Comparison of ENCODE assay signal across 19 mouse cellular contexts in genomic region chr2:24659150-24659775, GRCm38 (mm10).
DNase-seq lines count a peak whose midpoint lies in the region; ATAC-seq and TF ChIP-seq lines count a peak whose summit lies in the region.
"Had no signal": no experiment of that assay in that cellular context is flagged by ENCODE, and none has a peak within 500 bp of the region (broad histone marks: within the 10 kb centered on the region; RNA-seq: fewer than 3 reads in every experiment).

No protein-coding gene starts in this region.

- no peak for TF ChIP-seq EP300 in lung, postnatal 0 days (IDR thresholded peaks at IDR 0.05)

- no peak overlapping the region for H3K27ac ChIP-seq in heart, embryonic 10.5 days
- no peak overlapping the region for H3K27ac ChIP-seq in lung, postnatal 0 days (ENCODE audit: low read length)
- H3K27ac ChIP-seq: embryonic facial prominence, embryonic 10.5 days; hindbrain, embryonic 13.5 days; intestine, embryonic 15.5 days had no signal

- H3K27me3 ChIP-seq in heart, embryonic 10.5 days (ENCODE audit: insufficient read depth, poor library complexity, severe bottlenecking): 0 out of 2 replicates have a peak, but pooled peaks cover under 1% of the 10 kb centered on the region
- no peaks in the 10 kb centered on the region for H3K27me3 ChIP-seq in lung, postnatal 0 days (replicated peaks; ENCODE audit: insufficient read depth, low read length)
- H3K27me3 ChIP-seq: CH12.LX; heart, embryonic 12.5 days; hindbrain, embryonic 13.5 days; intestine, embryonic 15.5 days had no signal

- H3K4me1 ChIP-seq in heart, embryonic 10.5 days: no peaks in the 10 kb centered on the region
- H3K4me1 ChIP-seq in lung, postnatal 0 days (ENCODE audit: insufficient read depth, low read depth, low read length): no peaks in the 10 kb centered on the region
- H3K4me1 ChIP-seq: embryonic facial prominence, embryonic 10.5 days; heart, embryonic 12.5 days; intestine, embryonic 15.5 days had no signal

- peak; percentile 30; the same call in 1 of the 2 replicates for ATAC-seq in lung, postnatal 0 days
- ATAC-seq: activated CD4-positive, CD25-positive, alpha-beta regulatory T cell, adult 4 months; forebrain, embryonic 14.5 days; intestine, embryonic 15.5 days; Patski had no signal

- no peaks in the 10 kb centered on the region for H3K36me3 ChIP-seq in heart, embryonic 10.5 days
- H3K36me3 ChIP-seq in lung, postnatal 0 days (ENCODE audit: insufficient read depth, low read length): no peaks in the 10 kb centered on the region
- H3K36me3 ChIP-seq: embryonic facial prominence, embryonic 10.5 days; heart, embryonic 12.5 days; intestine, embryonic 15.5 days had no signal

- DNase-seq in heart, adult 11 months: peak; percentile 76
- DNase-seq in heart, embryonic 10.5 days (ENCODE audit: low spot score): no peak
- peak; percentile 16 to 64 for DNase-seq in lung, adult 18-20 months
- DNase-seq in lung, postnatal 4 days: no peak
- peak; percentile 55 for DNase-seq in lung, postnatal 0 days (ENCODE audit: low spot score)
- DNase-seq in lung, postnatal 36 days: peak; percentile 66
- DNase-seq in thymus, postnatal 0 days (ENCODE audit: low spot score): no peak
- DNase-seq: adrenal gland, postnatal 14 days; cerebellum, adult 18-20 months; cerebellum, postnatal 10 days; gastrocnemius, postnatal 14 days had no signal

- no peak overlapping the region for H3K4me2 ChIP-seq in lung, postnatal 0 days (replicated peaks; ENCODE audit: low read depth, low read length)
- H3K4me2 ChIP-seq: heart, embryonic 12.5 days; hindbrain, embryonic 13.5 days; intestine, embryonic 15.5 days had no signal

- H3K9me3 ChIP-seq in heart, embryonic 10.5 days: no peaks in the 10 kb centered on the region
- no peaks in the 10 kb centered on the region for H3K9me3 ChIP-seq in lung, postnatal 0 days (ENCODE audit: low read length)
- H3K9me3 ChIP-seq: embryonic facial prominence, embryonic 10.5 days; heart, embryonic 12.5 days; hindbrain, embryonic 13.5 days; intestine, embryonic 15.5 days had no signal

- no peak overlapping the region for H3K4me3 ChIP-seq in heart, embryonic 10.5 days
- H3K4me3 ChIP-seq in lung, postnatal 0 days (ENCODE audit: low read depth, low read length): no peak overlapping the region
- H3K4me3 ChIP-seq: embryonic facial prominence, embryonic 10.5 days; heart, embryonic 12.5 days; hindbrain, embryonic 13.5 days; intestine, embryonic 15.5 days had no signal

- H3K9ac ChIP-seq in lung, postnatal 0 days (replicated peaks; ENCODE audit: low read depth): no peak overlapping the region
- H3K9ac ChIP-seq: heart, embryonic 12.5 days; hindbrain, embryonic 13.5 days; intestine, embryonic 15.5 days had no signal

- no peak for TF ChIP-seq CTCF in lung, postnatal 0 days (IDR thresholded peaks at IDR 0.05)

- WGBS in heart, embryonic 10.5 days: 59% methylated on average over 6 of the region's 6 CpGs
- WGBS in lung, postnatal 0 days: 44% methylated on average over 6 of the region's 6 CpGs

Comparison
In these comparisons a context has a peak if more than half of its experiments do, and no peak if none do; other contexts are left out.
1. DNase-seq: peak in heart, adult 11 months (single experiment), lung, adult 18-20 months (2 of 2), lung, postnatal 0 days (single experiment) and lung, postnatal 36 days (single experiment); none in heart, embryonic 10.5 days (single experiment), lung, postnatal 4 days (0 of 2) and thymus, postnatal 0 days (single experiment).